Mouse (Mus musculus): Measurements from ENCODE around the gene Ttc23.

The Ttc23 gene

DNA sequence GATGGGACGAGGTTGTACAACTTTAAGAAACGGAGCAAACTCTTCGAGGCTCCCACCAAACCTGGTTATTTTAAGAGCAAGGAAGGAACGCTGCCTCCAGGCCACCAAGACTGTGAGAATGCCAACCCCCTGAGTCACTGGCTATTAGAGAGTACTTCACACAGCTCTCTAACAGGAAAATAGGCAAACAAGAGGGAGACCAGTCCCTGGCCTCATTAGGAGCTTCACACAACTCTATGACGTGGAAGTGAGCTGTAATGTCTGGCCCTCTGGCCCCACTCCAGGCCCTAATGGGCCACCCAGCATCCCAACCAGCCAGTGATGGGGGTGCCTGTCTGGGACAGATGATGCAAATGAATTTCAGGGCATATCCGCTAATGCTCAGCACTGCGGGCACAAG, 94.5 kb downstream of the Ttc23 start:
- DNase-seq (ENCODE audit: low read depth, low spot score), result no peak

DNA sequence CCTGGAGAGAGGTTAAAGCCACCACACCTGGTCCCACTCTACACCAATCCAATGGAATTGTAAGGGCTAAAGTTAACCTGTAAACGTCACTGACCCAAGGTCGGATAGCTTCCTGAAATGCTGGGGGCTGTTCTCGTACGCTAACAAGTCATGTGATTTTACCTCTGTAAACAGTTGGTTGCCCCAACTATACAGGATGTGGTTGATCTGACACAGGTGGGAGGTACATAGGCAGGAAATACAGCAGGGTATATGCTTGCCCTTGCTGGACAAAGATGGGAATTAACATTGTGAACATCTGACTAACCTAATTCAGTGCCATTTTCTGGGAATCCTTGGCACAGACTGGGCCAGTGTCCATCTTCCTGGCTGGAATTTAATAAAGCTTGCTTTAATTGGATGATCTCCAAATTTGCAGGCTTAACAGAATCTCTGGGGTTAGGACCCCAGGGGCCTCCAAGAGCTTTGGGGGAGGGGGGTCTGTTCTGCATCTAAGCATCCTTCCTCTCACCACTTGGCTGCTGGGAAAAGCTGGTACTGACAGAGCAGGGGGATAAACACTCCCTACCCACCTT, 100.6 kb downstream of the Ttc23 start:
- no peak for DNase-seq (ENCODE audit: low read depth, low spot score)

DNA sequence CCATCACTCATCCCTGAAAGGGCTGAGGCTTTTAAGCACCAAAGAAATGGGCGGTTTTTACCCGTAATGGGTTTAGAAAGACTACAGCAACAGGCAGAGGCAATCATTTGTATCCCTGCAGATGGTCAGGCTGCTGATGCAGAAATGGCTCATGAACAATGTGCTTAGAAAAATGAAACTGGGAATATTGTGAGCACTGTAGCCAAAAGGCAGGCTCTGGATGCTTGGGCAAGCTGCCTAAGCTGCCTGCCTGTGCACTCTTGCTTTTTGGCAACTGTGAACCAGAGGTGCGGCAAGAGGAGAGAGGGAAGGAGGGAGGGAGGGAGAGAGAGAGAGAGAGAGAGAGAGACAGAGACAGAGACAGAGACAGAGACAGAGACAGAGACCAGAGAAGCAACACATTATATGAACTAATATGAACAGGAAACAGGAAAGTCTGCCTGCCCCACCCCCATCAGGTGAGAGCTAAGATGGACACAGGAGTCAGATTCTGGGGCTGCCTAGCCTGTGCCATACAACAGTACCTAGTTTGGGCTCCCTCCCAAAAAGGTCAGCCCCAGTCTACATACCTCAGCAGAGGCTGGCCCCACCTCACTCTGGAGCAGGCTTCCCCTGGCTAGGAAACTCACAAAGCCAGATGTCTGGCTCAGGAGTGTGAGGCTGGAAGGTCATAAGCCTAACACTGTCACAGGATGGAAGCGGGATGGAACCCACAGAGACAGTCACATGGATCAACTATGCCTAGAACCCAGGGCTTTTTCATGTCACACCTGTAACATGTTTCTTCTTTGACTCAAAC, 102.4 kb downstream of the Ttc23 start:
- DNase-seq (ENCODE audit: low read depth, low spot score), result no peak

DNA sequence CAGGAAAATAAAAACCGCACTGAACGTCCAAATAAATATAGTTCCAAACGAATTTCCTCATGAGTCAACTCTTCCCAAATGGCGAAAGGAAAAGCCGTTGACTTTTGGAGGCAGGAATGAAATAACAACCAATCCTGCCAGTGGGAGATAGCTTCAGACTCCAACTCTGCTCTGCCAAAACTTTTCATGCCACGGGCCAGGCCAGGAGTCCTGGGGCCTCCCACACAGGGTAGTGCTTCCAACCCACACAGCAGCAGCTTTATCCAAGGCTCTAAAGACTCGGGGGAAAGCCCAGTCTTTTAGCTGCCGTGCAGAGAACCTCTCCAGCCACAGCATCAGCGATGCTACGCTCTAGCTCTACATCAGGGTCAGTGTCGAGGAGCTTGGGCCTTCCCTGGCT, 107.4 kb downstream of the Ttc23 start:
- no peak for DNase-seq (ENCODE audit: low read depth, low spot score)

DNA sequence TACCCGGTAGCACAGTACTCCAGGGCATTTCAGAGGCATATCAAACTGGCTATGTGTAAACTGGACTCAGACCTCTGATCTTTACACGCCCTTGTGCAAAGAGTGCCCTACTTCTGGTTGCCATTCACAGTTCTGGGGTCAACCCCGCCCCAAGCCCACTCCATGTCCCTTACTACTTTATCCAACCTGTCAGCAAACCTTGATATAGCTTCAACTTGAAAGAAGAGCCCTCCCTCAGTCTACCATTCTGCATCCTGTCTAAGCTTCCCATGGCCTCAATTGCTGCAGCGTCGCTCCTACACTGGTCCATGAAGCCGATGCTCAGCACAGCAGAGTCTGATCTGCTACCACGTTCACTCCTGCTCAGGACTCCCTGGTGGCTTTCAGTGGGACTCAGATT, 108.2 kb downstream of the Ttc23 start:
- DNase-seq (ENCODE audit: low read depth, low spot score), result no peak

DNA sequence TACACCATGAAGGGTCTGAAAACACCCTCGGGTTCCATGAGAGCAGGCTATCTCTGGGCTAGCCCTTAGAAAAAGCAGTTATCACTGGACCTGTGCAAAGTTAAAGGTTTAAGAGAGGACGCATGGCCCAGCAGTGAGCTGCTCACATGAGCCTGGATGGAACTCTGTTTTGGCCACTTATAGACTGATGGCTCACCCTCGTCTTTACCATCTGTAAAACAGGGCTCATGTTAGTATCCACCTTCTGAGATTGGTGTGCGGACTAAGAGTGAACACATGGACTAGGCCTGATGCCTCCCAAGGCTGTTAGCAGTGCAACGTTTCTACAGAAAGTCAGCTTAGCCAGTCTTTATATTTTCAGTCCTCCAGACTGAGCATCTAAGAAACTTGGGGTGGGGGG, 109.4 kb downstream of the Ttc23 start:
- DNase-seq (ENCODE audit: low read depth, low spot score), result no peak

DNA sequence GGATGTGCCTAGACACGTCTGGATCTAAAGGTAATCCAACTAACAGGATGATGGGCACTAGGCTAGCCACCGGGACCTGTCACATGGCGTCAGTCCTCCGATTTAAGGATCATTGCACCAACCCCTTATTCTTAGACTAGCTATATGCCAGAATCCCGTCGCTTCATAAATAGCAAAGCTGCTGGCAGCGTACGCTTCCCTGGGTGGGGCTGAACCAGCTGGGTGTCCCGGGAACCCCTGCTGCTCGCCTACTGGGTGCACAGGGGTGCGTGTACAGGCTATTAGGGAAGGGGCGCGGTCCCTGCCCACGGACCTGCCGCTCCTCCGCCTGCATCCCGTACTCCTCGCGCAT, 111.3 kb downstream of the Ttc23 start:
- no peak for DNase-seq (ENCODE audit: low read depth, low spot score)

DNA sequence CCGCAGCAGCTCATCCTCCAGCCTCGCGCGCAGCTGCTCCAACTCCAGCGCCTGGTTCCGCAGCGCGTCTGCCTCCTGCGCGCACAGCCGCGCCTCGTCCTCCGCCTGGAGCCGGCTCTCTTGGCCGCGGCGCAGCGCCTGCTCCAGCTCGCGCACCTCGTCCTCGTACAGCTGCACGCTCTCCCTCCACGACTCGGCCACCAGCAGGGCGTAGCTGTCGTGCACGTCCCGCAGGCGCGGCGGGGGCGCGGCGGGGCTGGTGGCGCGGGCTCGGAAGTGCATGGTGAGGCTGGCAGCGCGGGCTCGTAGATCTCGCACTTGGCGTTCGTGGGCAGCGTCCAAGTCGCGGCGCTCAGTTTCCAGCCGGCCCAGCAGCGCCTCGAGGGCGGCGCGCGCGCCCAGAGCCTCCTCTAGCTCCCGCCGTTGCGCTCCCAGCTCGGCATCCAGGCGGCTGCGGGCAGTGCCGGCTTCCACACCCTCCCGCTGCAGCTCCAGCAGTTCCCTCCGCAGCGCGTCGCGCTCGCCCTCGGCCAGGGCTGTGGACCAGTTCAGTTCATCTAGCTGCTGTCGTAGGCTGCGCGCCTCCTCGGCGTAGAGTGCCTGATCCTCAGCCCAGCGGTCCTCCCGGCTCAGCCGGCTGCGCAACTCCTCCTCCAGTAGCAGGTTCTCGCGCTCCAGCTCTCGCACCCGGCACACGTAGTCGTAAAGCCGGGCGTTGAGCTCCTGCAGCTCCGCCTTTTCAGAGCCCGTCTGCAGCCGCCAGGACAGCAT, 111.8 kb downstream of the Ttc23 start:
- peak; percentile 16 for DNase-seq (ENCODE audit: low read depth, low spot score)

DNA sequence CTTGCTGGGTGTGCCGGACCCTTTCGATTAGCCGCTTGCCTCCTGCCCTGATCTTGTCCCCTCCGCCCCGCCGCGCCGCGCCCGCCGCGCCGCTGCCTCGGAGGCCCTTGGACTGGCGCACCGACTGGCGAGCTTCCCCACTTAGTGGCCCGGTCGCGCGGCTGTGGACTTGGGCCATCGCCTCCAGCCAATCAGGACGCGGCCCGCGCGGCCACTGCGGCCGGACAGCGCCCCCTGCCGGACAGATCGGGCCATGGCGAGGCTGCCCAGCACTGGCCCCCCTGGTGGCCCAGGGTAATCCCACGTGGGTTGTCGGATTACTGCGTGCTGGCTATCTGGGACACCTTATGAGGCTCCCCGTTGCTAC, 112.4 kb downstream of the Ttc23 start, which contains the start of gene Synm:
TSS of gene Synm (minus strand) at position 114 of the 367 bp plus-strand sequence.
- DNase-seq (ENCODE audit: low read depth, low spot score), result peak; percentile 90

DNA sequence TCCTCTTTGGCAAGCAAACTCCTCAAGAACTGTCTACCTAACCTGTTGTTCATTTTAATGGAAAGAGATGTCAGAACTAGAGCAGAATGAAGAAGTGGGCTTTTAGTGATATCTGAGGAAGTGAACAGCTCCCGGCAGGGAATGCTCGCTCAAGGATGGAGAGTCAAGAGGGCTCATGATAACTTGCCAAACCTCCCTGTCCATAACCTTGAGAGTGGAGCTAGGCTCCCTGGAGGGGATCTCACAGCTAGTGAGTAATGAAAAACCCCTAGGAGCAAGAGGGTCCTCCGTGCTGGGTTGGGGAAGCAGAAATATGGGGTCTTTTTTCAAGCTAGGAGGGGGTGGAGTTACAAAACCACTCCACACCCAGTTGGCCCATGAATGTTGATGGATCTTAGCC, 116.4 kb downstream of the Ttc23 start:
- DNase-seq (ENCODE audit: low read depth, low spot score), result no peak

DNA sequence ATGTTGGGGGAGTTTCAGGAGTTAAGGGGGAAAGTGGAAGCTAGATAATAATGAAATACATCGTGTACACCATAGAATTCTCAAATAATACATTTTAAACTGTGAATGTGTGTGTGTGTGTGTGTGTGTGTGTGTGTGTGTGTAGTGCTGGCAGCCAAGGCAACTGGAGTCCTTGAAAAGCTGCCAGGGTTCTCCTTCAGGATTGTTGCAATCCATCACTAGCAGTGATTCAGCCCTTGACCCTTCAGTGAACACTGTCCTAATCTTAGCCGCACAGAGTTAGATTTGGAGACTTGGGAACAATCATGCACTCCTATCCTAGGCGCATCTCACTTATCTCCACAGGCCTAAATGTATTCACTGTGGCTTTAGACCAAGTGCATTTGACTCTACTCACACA, 120.9 kb downstream of the Ttc23 start:
- DNase-seq (ENCODE audit: low read depth, low spot score), result no peak

DNA sequence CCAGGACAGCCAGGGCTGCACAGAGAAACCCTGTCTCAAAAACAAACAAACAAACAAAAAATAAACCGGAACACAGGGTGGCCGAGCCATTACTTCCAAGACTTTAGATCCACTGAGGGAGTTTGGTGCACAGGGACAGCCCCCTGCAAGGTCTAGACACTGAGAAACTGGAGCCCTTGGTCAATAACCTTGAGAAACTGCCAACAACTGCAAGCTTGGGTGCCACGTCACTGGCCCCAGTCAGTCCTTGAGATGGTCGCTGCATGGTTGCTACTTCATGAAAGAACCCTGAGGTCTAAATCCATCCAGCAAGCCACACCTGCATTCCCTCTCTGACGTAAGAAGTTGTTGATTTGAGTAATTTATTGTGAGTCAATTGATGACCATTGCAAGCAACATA, 122.3 kb downstream of the Ttc23 start:
- DNase-seq (ENCODE audit: low read depth, low spot score), result no peak

DNA sequence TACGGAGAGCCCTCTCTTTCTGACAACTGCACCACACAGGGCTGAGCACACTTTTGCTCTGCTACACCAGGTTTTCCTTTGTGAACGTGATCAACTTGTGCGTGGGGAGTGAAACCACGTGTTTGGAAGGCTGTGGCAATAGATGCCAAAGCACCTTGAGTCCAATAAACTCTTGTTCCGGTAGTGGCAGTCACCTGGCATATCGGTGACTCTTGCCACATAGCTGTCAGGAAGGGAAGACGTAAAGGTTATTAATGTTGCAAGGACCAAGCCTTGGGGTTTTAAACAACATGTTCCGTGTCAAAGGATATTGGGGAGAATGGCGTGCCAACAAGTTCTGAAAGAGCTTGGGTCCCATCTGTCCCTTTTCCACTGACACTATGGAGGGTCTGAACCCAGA, 125.0 kb downstream of the Ttc23 start:
- no peak for DNase-seq (ENCODE audit: low read depth, low spot score)

DNA sequence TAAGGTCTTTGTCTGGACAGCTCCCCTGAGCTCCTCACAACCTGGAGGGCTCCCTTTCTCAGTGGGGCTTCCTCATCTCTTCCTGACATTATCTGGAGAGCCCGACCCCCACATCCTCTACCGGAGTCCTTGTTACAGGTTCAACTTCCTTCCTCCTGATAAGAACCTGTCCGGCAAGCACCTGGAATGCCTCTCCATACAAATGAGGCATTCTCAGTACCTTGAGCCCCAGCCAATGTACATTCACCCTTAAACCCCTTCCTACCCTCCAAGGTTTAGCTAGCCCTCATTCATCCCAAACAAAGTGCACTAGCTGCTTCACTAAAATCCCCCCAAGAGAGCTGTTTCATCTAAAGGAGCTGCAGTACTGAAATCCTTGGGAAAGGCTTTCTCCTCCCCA, 128.4 kb downstream of the Ttc23 start:
- no peak for DNase-seq (ENCODE audit: low read depth, low spot score)

DNA sequence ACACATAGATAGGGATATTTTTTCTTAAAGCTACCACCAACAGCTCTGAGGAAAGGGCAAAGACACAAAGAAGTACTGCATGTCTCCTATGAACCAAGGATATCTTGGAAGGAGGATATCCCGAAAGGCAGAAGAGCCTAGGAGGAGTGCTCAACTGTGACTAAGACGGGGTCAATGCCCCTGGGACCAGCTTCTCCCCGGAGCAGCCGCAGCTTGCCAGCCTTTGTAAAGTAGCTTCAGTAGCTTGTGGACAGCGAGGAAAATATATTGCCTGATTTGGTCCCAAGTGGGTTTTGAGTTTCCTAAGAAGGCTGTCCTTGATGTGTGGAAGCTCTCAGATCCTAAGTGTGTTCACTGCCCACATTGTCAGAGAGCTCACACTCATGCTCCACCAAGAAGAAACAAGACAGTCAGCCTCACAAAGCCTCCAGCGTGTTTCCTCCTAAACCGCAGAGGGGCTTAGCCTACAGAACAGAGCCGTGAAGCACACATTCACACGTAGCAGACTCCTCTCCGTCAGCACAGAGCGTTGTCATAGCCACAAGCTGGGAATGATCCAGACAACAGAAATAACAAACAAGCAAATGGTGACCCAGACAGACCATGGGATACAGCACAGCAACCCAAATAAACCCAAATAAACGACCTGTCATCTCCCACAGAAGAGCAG, 129.6 kb downstream of the Ttc23 start:
- DNase-seq (ENCODE audit: low read depth, low spot score), result no peak

DNA sequence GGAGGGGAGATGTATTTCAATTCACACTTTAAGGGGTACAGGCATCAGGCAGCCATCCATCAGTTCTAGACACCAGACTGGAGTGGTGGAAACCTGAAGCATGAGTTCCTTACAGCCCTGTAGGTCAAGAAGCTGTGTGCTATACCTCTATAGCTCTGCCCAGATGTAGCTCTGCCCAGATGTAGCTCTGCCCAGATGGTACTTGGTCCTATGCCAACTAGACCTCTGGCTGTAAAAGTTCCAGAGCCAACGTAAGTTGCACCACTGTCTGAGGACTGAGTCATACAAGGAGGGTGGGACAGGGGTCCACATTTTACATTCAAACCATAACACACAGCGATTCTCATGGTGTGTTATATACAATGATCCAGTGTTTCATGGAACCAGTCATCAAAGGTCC, 140.7 kb downstream of the Ttc23 start:
- no peak for DNase-seq (ENCODE audit: low read depth, low spot score)

DNA sequence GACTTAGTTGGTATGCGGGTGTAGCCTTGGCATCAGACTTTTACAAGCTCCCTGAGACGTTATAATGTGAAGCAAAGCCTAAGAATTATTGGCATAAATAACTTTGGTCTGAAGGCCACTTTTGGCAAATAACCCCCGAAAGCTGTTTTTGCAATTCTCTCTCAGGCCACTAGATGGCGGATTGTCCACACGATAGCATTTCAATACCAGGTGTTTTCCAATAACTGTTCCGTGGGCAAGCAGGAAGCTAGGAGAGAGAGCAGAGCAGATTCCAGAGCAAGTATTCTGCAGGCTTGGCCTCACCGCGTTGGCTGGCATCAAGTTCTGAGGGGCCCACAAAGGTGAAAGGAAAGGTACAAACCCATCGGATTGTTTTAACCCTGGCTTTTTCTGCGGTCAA, 141.5 kb downstream of the Ttc23 start:
- peak; percentile 59 for DNase-seq (ENCODE audit: low read depth, low spot score)

DNA sequence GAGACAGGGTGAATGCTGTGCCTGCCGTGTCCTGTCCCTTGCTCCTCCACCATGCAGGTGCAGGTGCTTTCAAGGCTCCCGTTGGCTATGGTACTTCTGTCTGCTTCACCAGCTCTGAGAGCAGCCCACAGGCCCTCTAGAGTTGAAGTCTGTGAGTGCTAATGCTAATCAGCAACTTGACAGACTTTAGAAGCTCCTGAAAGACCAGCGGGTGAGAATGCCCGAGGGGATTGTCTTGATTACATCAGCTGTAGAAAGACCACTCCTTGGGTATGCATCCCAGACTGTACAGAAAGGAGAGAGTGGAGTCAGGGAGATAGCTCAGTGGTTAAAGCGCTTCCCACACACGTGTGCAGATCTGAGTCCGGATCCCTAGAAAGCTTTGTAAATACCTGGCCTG, 144.0 kb downstream of the Ttc23 start:
- no peak for DNase-seq (ENCODE audit: low read depth, low spot score)

DNA sequence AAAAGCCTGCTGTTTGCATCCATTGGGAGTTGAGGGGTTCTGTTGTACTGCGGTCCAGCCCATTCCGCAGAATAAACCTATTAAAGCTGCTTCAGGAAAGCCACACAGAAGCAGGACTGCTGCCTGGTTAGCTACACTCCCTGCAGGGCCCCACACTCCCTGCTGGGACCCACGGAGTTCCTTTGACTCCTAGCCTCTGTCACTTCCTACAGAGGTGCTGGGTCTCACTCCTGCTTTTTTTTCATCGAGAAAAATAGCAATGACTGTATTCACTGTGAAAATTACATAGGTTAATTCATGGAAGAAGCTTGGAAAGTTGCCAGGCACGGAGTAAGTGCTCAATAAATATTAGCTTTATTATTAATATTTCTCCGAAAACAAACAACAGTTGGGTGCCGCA, 146.2 kb downstream of the Ttc23 start:
- no peak for DNase-seq (ENCODE audit: low read depth, low spot score)

DNA sequence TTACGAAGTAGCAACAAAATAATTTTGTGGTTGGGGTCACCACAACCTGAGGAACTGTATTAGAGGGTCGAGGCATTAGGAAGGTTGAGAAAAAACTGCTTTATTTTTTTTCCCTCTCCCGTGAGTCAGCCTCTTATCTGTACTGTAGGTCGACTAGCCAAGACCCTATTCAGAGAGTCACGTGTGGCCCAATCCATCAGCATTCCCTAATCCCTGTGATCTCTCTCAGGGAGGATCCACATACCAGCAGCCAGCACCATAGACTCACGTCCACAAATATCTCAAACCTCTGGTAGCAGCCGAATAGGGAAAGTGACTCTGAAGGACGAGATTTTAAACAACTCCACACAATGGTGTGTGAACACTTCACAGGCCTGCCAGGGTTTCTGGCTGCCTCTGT, 149.9 kb downstream of the Ttc23 start:
- no peak for DNase-seq (ENCODE audit: low read depth, low spot score)

DNA sequence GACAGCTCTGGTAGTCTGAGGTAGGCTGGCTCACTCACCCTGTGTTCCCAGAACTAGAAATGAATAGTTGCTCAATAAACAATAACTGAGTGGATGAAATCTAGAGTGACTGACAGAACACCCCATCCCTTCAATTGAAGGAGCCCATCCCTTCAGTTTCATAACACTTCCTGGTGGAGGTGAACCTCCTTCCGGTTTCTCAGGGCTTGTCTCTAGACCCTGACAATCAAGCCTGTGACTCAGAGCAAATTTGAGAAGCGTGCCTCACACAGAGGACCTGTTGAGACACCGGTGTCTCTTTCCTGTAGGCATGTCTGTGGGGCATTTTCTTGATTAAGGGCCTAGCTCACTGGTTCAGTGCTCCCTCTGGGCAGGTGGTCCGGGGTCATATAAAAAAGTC, 151.3 kb downstream of the Ttc23 start:
- no peak for DNase-seq (ENCODE audit: low read depth, low spot score)

DNA sequence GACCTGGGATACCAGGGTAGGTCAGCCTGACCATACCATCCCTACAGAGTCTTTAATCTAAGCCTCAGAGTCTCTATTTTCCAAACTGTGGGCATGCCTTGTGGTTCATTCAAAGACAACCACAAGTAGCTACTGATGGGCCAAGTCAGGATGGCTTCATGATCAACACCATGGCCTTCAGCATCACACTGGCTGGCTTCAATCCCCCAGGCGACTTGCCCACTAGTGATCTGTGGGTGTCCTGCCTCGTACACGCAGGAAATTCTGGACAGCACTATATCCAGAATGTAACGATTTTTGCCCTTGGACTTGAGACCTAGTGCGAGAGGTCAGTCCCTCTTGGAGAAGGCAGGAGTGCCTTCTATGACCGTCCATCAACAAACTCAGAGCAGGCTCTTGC, 153.3 kb downstream of the Ttc23 start:
- no peak for DNase-seq (ENCODE audit: low read depth, low spot score)

Measured in retina, adult 2 months (tissue).